Mouse (Mus musculus): Measurements from ENCODE around the gene Hist1h4a. TPM values are rescaled to one million over a fixed set of nuclear protein-coding genes. Genes with fewer than 3 reads are reported as not detected.
"Not testable (repeated sequence)": the region's sequence is repeated elsewhere in the genome, so short reads cannot be mapped to it uniquely, and the experiment has no call there.

Hist1h4a gene
- polyA plus RNA-seq, 1 experiment from 2014 or later = 1.2 TPM

DNA sequence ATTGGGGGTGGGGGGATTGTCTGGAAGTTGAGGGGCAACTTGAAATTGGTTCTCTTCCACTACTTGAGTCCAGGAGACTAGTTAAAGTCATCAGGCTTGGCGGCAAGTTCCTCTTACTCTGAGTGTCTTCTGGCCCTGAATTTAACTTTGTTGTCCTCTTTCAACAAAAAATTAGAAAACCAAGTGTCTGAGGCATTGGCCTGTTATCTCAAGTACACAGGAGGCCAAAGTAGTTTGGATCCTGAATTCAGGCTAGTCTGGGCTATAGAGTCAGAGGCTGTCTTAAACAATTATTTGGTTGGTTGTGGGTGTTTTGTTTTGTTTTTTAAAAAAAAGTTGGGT, 4.1 kb upstream of the Hist1h4a start:
- peaks cover 10% of the 10 kb centered on the region for H3K4me1 ChIP-seq
- no peaks in the 10 kb centered on the region for H3K9me3 ChIP-seq
- ATAC-seq (ENCODE audit: insufficient number of reproducible peaks, insufficient read depth, low FRiP score, low TSS enrichment) = no peak
- 0 out of 2 replicates have a peak overlapping the region, but pooled peaks have one; percentile 86 for H3K4me2 ChIP-seq (replicated peaks)
- no peak overlapping the region for H3K9ac ChIP-seq
- no peaks in the 10 kb centered on the region for H3K36me3 ChIP-seq
- no peaks in the 10 kb centered on the region for H3K27me3 ChIP-seq
- H3K4me3 ChIP-seq = no peak overlapping the region
- WGBS = 80% methylated on average over 1 of the region's 1 CpGs
- H3K27ac ChIP-seq = no peak overlapping the region

DNA sequence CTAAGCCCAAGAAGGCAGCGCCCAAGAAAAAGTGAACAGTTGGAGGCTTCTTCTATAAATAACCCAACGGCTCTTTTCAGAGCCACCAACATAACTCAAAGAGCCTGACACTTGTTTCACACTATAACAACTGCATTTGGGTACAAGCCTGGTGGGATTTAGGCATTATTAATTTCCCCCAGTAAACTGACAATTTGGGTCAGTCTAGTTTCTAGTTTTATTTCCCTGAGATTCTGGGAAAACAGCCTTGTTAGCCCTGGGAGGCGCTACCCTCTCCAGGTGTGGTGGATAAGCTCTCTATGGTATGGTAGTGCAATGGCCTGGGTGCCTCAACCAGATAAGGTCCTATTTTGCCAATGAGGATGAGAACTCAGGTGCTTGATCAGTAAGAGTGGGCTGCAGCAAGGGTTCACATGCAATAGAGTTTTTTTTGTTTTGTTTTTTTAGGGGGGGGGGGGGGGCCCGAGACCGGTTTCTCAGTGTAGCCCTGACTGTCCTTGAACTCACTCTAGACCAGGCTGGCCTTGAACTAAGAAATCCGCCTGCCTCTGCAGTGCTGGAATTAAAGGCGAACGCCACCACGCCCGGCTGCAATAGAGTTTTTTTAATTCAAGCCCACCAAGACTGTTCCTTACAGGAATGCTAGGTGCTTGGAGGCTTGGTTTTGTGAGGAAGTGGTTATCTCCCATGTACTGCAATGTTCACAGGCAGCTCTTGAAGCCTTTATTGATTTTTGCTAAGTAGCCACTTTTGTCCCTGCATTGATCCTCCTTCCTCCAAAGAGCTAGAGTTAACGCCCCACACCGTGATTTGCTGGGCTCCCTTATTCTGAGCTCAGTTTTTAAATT, 3.5 kb upstream of the Hist1h4a start:
- Histone ChIP-seq H3K27me3 (no peaks in the 10 kb centered on the region), H3K27ac (peak overlapping the region; percentile 98), H3K4me1 (peaks cover 14% of the 10 kb centered on the region), H3K4me3 (peak overlapping the region; percentile 59), H3K4me2 (replicated peaks) (peak overlapping the region; percentile 86), H3K36me3 (no peaks in the 10 kb centered on the region), H3K9me3 (no peaks in the 10 kb centered on the region), H3K9ac (peak overlapping the region; percentile 73)
- no peak for ATAC-seq (ENCODE audit: insufficient number of reproducible peaks, insufficient read depth, low FRiP score, low TSS enrichment)
- WGBS = 33% methylated on average over 12 of the region's 12 CpGs

GRCm38 (mm10) chr13:23763586-23764323, 2.7 kb upstream of the Hist1h4a start, which contains the start of gene Hist1h1a:
Gene Hist1h1a, plus strand, starts transcription at chr13:23763666.
- peak within 1 kb of the TSS; percentile 59 for H3K4me3 ChIP-seq
- no peaks in the 10 kb centered on the region for H3K27me3 ChIP-seq
- H3K9me3 ChIP-seq = no peaks in the 10 kb centered on the region
- peak within 1 kb of the TSS; percentile 73 for H3K9ac ChIP-seq
- peak within 1 kb of the TSS; percentile 86 for H3K4me2 ChIP-seq (replicated peaks)
- H3K4me1 ChIP-seq = peaks cover 14% of the 10 kb centered on the region
- H3K36me3 ChIP-seq = no peaks in the 10 kb centered on the region
- WGBS = 3% methylated on average over 34 of the region's 34 CpGs
- H3K27ac ChIP-seq = peak within 1 kb of the TSS; percentile 98
- ATAC-seq (ENCODE audit: insufficient number of reproducible peaks, insufficient read depth, low FRiP score, low TSS enrichment) = peak; percentile 74

DNA sequence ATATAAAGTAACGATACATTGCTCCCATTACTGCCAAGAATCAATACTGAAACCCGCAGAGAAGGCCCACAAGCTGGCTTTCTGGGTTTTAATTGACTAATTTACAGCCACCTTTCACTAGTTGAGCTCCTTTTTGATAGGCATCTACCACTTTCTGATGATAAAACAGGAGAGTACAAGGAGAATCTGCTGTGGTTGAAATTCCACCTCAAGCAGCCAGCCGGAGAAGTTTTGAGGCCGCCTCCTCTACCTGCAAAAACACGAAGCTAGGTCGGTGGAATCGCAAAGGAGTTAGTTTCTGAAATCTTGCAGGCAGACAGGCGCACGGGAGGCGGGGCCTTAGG, 2.2 kb upstream of the Hist1h4a start:
- no peaks in the 10 kb centered on the region for H3K27me3 ChIP-seq
- no peak for ATAC-seq (ENCODE audit: insufficient number of reproducible peaks, insufficient read depth, low FRiP score, low TSS enrichment)
- peak overlapping the region; percentile 98 for H3K27ac ChIP-seq
- peaks cover 14% of the 10 kb centered on the region for H3K4me1 ChIP-seq
- peak overlapping the region; percentile 59 for H3K4me3 ChIP-seq
- WGBS = under 1% methylated on average over 10 of the region's 10 CpGs
- H3K9ac ChIP-seq = peak overlapping the region; percentile 53
- no peaks in the 10 kb centered on the region for H3K9me3 ChIP-seq
- peak overlapping the region; percentile 86 for H3K4me2 ChIP-seq (replicated peaks)
- no peaks in the 10 kb centered on the region for H3K36me3 ChIP-seq

- H3K4me3 ChIP-seq = peak within 1 kb of the TSS; percentile 59
- peak; percentile 80 for ATAC-seq (ENCODE audit: insufficient number of reproducible peaks, insufficient read depth, low FRiP score, low TSS enrichment)
- not testable (repeated sequence) for H3K9me3 ChIP-seq, H3K36me3 ChIP-seq, H3K27me3 ChIP-seq
- WGBS = under 1% methylated on average over 31 of the region's 52 CpGs
- peak within 1 kb of the TSS; percentile 86 for H3K4me2 ChIP-seq (replicated peaks)
- H3K9ac ChIP-seq = peak within 1 kb of the TSS; percentile 56
- H3K27ac ChIP-seq = peak within 1 kb of the TSS; percentile 98
- H3K4me1 ChIP-seq = peaks cover 14% of the 10 kb centered on the region
Measured at GRCm38 (mm10) chr13:23761871-23762821, 1.1 kb upstream of the Hist1h4a start, which contains the start of gene Hist1h3a. Gene Hist1h3a, minus strand, starts transcription at chr13:23762386.

DNA sequence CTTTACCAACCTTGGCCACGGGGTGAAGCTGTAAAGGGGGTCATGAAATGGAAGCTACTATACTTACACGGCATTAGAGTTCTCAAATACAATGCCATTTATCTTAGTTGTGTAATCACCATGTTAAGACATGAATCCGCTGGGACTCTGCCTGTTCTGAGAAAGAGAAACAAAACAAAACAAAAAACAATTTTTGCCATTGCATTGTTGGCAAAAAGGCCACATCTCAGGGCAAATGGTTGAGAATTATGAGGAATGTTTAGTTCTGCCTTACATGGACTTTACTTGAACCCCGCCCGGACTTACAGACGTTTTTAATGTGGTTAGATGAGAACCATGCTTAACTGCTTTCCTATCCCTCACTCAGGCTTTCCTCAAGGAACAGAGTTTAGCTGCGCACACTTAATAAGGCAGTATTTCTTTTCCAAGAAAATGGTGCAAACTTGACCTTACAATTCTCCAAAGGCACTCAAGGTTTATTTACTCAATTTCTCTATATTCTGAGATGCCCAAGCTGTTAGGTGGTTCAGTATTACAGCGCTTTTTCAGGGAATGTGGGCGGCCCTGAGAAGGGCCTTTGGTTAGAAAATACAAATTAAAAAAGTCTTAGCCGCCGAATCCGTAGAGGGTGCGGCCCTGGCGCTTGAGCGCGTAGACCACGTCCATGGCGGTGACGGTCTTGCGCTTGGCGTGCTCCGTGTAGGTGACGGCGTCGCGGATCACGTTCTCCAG, 624 bp downstream of the Hist1h4a start:
- peak overlapping the region; percentile 43 for H3K4me3 ChIP-seq
- H3K4me1 ChIP-seq = peaks cover 14% of the 10 kb centered on the region
- peak overlapping the region; percentile 90 for H3K27ac ChIP-seq
- no peaks in the 10 kb centered on the region for H3K9me3 ChIP-seq
- H3K9ac ChIP-seq = peak overlapping the region; percentile 50
- no peaks in the 10 kb centered on the region for H3K36me3 ChIP-seq
- no peak for ATAC-seq (ENCODE audit: insufficient number of reproducible peaks, insufficient read depth, low FRiP score, low TSS enrichment)
- WGBS = 2% methylated on average over 19 of the region's 27 CpGs
- H3K4me2 ChIP-seq (replicated peaks) = peak overlapping the region; percentile 86
- H3K27me3 ChIP-seq = no peaks in the 10 kb centered on the region

DNA sequence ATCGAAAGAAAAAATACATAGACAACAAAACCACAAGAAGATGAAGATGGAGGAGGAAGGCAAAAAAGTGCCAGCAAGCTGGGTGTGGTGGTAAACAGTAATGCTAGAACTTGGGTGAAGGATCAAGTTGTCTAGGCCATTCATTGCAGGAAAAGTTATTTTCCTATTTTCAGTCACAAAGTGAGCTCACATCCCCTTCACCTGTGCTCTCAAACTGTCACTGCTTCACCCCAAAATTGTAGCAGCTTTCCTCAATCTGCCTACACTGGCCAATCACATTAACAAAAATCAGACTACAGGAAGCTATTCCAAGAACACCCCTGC, 1.2 kb downstream of the Hist1h4a start:
- peak overlapping the region; percentile 90 for H3K27ac ChIP-seq
- ATAC-seq (ENCODE audit: insufficient number of reproducible peaks, insufficient read depth, low FRiP score, low TSS enrichment) = no peak
- H3K9ac ChIP-seq = peak overlapping the region; percentile 50; the same call in 1 of the 2 replicates
- peak overlapping the region; percentile 86 for H3K4me2 ChIP-seq (replicated peaks)
- WGBS = 68% methylated on average over 1 of the region's 1 CpGs
- H3K4me1 ChIP-seq = peaks cover 14% of the 10 kb centered on the region
- no peaks in the 10 kb centered on the region for H3K9me3 ChIP-seq
- H3K4me3 ChIP-seq = peak overlapping the region; percentile 43
- no peaks in the 10 kb centered on the region for H3K36me3 ChIP-seq
- H3K27me3 ChIP-seq = no peaks in the 10 kb centered on the region

- no peak for ATAC-seq (ENCODE audit: insufficient number of reproducible peaks, insufficient read depth, low FRiP score, low TSS enrichment)
- Histone ChIP-seq H3K4me3 (no peak overlapping the region), H3K9ac (no peak overlapping the region), H3K9me3 (no peaks in the 10 kb centered on the region), H3K4me2 (replicated peaks) (no peak overlapping the region), H3K27me3 (no peaks in the 10 kb centered on the region), H3K27ac (peak overlapping the region; percentile 90), H3K36me3 (no peaks in the 10 kb centered on the region), H3K4me1 (peaks cover 10% of the 10 kb centered on the region)
- 82% methylated on average over 3 of the region's 3 CpGs for WGBS
Measured at GRCm38 (mm10) chr13:23759251-23759771, 1.7 kb downstream of the Hist1h4a start.

DNA sequence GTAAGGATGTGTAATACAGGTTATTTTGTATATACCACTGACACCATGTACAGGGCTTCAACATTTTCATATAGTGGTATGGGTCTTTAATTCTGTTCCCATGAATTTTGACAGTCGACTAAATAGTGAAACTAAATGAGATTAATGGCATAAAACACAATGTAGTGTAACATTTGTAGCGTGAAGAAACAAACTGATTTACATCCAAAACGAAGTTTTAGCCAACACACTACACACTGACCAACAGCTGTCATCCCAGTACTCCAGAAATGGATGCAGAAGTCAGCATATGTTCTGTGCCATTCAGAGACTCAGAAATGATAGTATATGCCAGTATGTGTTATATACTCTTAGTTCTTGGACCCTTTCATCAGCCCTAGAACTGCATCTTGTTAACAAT, 3.1 kb downstream of the Hist1h4a start:
- H3K27ac ChIP-seq = peak overlapping the region; percentile 70; the same call in 1 of the 2 replicates
- no peak overlapping the region for H3K9ac ChIP-seq
- peak overlapping the region; percentile 61; the same call in 1 of the 2 replicates for H3K4me2 ChIP-seq (replicated peaks)
- H3K27me3 ChIP-seq = no peaks in the 10 kb centered on the region
- 55% methylated on average over 3 of the region's 3 CpGs for WGBS
- H3K4me3 ChIP-seq = no peak overlapping the region
- H3K4me1 ChIP-seq = peaks cover 7% of the 10 kb centered on the region
- no peaks in the 10 kb centered on the region for H3K9me3 ChIP-seq
- no peak for ATAC-seq (ENCODE audit: insufficient number of reproducible peaks, insufficient read depth, low FRiP score, low TSS enrichment)
- H3K36me3 ChIP-seq = no peaks in the 10 kb centered on the region

GRCm38 (mm10) chr13:23757211-23757773, 3.7 kb downstream of the Hist1h4a start:
- peak overlapping the region; percentile 95 for H3K27ac ChIP-seq
- H3K9ac ChIP-seq = peak overlapping the region; percentile 55
- H3K36me3 ChIP-seq = no peaks in the 10 kb centered on the region
- H3K27me3 ChIP-seq = no peaks in the 10 kb centered on the region
- H3K4me3 ChIP-seq = peak overlapping the region; percentile 42
- H3K4me2 ChIP-seq (replicated peaks) = peak overlapping the region; percentile 61
- under 1% methylated on average over 17 of the region's 23 CpGs for WGBS
- H3K4me1 ChIP-seq = peaks cover 7% of the 10 kb centered on the region
- H3K9me3 ChIP-seq = no peaks in the 10 kb centered on the region
- ATAC-seq (ENCODE audit: insufficient number of reproducible peaks, insufficient read depth, low FRiP score, low TSS enrichment) = no peak

All from embryonic facial prominence, embryonic 12.5 days (tissue).